Mouse (Mus musculus) ES-Bruce4 (cell line): Measurements from ENCODE around the gene Parva.

Experiments
- CTCF ChIP-seq: IDR thresholded peaks from one replicate; pipeline ENCODE4 v1.8.1; 2011; ENCODE audit warnings: low read depth, low read length
- EP300 ChIP-seq: IDR thresholded peaks from 2 replicates; pipeline ENCODE4 v1.6.1; 2011; ENCODE audit warnings: low read depth, low read length; ENCODE audit not compliant: insufficient read depth
- POLR2A ChIP-seq: IDR thresholded peaks from one replicate; pipeline ENCODE4 v1.8.1; 2011; ENCODE audit warnings: low read length; ENCODE audit not compliant: insufficient read depth

DNA sequence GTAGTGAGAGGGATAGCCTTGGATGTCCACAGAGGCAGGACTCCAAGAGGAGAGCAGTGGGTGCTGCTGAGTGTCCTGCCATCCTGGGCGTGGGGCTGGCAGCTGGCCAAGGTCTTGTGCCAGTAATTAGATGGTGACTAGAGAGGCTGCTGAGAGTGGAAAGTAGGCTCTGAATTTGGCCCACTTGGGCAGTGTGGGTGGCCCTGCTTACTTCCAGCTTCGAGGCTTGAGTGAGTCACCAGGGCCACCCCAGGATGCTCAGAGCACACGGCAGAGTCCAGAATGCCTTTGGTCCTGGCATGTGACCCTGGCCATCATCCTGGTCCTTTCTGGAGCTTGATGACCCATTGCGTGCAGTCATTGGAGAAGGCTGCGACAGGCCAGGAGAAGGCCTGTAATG is 31.1 kb downstream of the Parva start:
- TF ChIP-seq CTCF (no peak), POLR2A (no peak), EP300 (no peak)
